Mouse (Mus musculus): ENCODE measurements around the gene Fyn.

Gene Fyn

DNA sequence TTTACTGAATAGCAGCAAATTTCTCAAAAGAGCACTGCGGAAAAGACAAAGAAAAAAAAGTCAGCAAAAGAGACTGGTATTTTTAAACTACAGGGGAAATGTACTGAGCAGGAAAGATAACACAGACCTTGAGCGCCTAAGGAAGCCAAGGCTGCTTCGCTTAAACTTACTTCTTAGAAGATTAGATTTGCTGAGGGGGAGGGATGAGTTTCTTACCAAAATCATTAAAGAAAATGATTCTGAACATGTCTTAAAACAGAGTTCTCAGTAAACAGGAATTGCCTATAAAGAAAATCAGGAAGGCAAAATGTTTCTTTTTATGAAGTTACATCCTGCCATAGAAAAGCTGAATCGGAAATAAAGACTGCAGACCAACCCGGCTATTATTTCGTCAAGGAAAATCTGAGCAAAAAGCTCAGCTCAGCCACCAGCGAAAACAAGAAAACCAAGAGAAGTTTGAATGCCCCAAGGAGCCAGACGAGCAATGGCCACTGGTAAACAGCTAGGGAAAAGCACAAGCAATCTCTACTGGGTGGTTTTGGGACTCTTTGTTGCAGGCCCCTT is at the start of gene Fyn:
TSS of gene Fyn (plus strand) at position 284 of the 564 bp plus-strand sequence.
- DNase-seq: no peak

DNA sequence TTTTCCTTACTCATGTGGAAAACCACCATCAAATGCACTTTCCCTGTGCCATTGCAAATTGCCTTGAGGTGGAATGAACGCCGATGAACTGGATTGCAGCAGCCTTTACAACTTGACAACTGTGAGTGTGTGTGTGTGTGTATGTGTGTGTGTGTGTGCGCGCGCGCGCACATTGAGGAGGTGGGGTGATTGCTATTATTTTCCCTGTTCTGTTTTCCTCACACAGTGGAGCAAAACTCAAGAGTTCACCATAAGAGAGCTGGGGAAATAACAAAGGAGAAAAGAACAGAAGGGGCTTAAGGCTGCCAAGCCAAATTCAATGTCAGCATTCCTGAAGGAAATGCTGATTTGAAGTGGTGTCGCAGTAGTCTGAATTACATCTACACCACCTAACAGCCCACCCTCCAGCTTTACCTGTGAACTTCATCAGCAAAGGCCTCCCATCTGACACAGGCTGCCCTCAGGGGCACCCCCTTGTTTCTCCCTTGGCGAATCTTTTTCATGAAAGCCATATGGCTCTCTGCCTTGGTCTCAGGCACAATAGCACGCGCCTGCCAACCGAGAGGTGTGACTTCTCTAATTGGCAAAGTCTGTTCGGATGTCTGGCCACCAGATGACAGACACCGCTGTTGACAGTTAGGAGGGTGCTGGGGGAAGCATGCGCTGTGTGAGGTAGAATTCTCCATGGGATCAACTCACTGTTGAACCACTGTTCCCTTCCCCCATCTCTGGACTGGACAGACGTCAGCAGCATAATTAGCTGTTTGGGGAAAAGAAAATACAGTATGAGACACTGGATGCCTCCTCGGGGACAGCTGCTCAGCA is 47.6 kb upstream of the Fyn start:
- peak; percentile 76 to 80 for DNase-seq

GRCm38 (mm10) chr10:39321623-39321985 is 47.1 kb upstream of the Fyn start:
- DNase-seq: no peak

DNA sequence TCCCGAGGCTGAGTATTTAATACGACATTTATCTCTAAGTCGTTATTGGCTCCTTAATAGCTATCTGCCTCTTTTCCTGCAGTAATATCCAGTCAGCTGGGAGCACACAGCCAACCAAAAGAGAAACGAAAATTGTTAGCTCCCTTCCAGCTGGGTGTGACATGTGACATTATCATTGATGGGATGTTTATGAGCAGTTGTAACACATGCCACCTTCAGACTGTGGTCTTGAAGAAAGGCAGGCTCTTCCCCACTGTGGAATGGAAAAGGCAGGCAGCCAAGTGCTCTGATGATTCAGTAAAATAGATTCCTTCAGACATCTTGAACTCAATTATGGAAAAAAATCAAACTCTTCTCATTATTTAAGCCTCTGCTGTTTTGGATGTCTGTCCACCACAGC is 46.5 kb upstream of the Fyn start:
- peak; percentile 58 to 63 for DNase-seq

GRCm38 (mm10) chr10:39324291-39324690 is 44.4 kb upstream of the Fyn start:
- no peak for DNase-seq

DNA sequence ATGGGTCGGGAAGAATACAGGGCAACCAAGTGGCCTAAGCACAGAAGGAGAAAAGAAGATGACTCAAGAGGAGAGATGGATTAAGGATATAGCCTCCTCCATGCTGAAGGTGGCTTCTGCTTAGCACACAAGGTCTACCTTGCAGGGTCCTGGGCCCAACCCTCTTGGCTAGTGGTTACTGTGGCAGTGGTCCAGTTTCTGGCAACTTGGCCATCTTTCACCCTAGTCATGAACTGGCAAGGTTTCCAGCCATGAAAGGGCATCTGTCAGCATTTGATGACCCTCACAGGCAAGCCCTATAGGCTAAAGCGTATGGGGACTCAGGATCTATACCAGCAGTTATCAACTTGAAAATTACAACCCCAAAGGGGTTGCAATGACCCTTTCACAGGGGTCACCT is 40.0 kb upstream of the Fyn start:
- DNase-seq: peak; percentile 62 to 76

DNA sequence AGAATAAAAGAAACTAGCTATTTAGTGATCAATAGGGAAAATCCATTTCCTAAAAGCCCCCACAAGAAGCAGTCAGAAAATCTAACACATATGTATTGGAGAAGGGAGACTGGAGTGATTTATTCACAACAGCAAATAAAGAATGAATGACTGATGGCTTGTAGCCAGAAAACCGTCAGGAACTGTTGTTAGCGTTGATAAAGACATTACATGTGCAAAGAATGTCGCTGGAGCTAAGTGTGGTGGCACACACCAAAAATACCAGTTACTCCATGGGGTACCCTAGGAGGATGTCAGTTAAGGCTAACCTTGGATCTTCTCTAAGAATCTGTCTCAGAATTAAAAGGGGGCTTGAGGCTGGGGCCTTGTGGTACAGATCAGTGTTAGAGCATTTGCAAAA is 34.3 kb upstream of the Fyn start:
- no peak for DNase-seq

- DNase-seq: no peak
Observed at GRCm38 (mm10) chr10:39335880-39336279, 32.8 kb upstream of the Fyn start.

GRCm38 (mm10) chr10:39339189-39339968 is 29.3 kb upstream of the Fyn start:
- no peak for DNase-seq

DNA sequence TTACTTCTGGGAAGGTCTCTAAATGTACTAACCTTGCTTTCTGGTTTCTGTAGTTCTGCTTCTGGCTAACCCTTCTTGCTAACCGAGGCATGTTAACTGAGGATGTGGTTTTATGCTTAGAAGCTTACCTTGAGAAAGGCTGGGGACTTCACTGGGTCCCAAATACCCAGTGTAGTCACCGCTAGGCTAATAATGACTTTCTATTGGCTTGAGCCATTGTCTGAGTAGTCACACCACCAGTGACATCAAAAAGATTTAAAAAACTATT is 28.8 kb upstream of the Fyn start:
- DNase-seq: no peak

GRCm38 (mm10) chr10:39343551-39343950 is 25.1 kb upstream of the Fyn start:
- no peak for DNase-seq

- DNase-seq: no peak
Observed at GRCm38 (mm10) chr10:39345921-39346320, 22.7 kb upstream of the Fyn start.

DNA sequence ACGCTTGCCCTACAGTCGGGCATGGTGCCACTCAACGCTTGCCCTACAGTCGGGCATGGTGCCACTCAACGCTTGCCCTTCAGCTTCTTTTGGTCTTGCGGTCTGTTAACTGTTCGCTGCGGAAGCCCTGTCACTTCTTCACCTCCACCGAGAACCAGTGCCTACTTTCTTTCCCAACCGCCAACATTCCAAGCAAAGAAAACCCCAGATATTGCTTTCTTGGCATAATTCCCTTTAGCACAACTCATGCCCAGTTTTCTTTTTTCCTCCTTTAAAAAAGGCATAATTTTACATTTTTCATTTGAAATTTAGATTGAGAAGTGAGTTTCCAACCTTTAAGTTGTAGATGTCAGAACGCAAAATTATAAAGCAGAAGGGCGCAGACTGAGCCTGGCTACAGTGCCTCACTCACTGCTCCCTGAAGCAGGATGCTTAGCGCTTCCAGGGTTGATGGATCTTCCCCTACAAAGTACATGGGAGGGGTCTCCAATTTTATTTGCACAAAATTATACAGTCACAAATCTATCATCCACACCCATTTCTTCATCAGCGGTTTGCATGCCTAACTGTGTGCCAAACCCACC is 18.8 kb upstream of the Fyn start:
- DNase-seq: no peak

DNA sequence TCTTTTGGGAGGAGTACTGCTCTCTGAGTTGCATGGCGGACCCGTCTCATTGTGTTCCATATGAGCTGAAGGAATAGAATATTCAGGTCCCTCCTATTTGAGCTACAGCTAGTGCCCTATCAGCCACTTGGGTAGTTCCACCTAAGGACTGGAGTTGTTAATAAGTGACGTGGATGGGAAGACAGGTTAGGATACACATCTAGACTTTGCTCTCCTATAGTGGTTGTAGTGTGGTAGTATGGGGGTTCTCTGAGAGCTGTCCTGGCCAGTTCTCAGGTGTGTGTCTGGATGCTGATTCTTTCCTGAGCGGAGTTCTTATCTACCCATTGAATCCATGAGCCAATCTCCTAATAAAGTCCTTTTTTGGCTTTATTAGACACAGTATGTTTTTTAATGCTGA is 4.5 kb upstream of the Fyn start:
- no peak for DNase-seq

DNA sequence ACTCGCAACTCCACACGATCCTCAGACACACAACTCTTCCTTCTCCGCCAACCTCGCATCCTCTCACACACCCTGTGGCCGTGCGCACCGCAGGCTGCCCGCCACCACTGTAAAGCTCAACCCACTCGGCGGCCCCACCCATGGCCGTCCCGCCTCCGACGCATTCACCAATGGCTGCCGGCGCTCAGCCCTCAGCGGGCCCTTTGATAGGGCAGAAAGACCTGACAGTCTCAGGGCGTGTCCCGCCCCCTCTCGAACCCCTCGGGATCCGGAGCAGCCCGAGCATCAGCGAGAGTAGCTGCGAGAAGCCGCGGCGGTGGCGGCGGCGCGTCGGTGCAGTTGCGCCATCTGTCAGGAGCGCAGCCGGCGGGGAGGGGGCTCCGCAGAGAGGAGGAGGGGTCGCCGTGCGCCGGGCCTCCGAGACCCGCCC is 862 bp downstream of the Fyn start:
- DNase-seq: peak; percentile 96 to 98

DNA sequence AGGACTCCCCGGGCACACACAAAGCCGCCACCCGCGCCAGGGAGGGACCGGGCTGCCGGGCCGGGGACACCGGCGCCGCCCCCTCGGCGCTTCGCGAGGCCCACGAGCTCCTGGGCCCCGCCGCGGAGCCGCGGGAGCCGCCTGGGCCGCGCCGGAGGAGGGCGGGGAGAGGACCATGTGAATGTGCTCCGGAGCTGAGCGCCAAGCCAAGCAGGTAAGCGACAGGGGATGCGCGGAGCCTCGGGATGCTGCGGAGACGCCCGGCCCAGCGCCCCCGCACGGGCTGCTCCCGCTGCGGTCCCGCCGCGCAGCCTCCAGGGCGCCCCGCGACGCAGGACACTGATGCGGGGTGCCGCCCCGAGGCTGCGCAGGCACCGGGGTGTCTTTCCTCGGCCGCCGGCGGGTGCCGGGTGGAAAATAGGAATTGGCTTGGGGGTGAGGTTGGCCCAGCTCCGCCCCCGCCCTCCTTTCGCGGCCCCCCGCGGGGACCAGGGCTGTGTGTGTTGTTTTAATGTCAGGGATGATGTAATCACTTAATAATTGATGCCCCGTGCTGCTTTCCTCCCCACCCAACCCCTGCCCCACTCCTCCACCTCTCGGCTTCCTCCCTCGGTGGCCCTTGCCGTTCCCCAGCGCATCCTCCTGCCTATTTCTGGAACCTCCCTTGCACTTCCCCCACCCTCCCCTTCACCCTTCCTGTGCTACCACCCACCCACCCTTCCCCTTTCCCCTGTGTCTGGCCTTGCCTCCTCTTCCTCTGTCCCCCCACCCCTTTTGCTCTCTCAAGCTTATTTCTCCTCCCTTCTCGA is 1.5 kb downstream of the Fyn start:
- DNase-seq: peak; percentile 81

GRCm38 (mm10) chr10:39370786-39371221 is 2.1 kb downstream of the Fyn start:
- peak in 1 of 2 experiments; percentile 50 for DNase-seq

DNA sequence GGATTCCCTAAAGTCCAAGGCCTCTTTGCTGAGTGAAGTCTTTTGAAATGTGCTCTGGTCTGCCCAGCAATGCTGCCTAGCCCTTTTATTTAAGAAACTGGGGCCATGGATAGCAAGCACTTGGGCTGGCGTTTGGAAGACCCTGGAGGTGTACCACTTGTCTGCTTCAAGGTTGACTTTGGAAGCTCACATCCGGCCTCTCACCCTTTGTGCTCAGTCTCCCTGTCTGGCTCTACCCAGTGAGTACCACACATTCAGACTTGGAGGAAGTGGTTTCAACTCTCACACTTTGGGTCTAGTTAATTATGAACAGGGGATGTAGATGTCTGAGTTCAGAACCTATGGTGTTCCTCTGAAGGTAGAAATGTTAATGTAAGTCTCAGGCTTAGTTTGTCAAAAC is 2.8 kb downstream of the Fyn start:
- DNase-seq: no peak

DNA sequence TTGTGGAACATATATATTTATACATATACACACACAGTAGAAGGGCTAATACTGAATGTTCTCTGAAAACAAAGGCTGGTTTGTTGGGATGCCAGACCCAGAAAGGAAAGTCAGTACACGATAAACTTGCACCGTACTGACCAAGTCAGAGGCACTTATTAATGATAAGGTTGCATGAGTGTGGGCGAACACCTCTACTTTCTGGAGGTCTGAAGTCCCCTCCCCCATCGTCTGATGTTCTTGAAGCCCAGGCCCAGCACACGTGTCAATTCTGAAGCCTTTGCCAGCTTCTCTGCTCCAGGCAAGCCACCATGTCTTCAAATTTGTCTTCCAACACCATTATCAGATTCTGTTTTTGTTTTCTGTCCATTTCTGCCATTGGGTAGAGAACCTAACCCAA is 3.3 kb downstream of the Fyn start:
- no peak for DNase-seq

DNA sequence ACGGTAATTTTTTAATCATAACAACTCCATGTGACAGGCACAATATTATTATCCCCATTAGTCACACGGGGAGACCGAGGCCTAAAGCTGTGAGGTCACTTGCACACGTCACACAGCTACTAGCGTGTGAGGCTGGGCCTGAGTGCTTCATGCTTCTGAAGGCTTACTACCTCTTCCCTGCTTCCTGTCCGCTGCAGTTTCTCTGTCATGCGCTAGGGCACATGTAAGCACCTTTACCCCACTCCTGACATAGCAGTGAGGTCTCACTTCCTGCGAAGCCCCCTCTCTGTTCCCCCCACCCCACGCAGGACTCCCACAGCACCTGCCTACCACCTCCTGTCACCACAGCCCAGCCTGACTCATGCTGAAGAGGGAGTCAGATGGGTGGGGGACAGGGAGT is 8.0 kb downstream of the Fyn start:
- DNase-seq: no peak

DNA sequence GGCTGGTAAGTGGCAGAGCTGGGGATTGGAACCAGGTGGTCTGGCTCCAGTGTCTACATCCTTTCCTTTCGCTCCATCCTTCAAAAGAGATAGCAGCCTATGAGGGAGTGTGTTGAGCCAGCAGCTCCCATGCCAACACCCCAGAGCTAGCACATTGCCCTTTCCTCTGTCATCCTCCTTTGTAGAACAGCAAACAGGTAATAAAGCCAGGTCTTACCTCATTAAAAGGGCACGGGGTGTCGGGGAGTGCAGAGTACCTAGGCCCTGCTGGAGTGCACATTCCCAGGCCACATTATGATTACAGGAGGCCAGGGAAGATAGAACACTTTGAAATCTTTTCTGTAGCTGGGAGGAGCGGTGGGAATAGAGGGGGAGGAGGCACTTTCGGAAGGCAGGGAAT is 8.6 kb downstream of the Fyn start:
- DNase-seq: no peak

- no peak for DNase-seq
Observed at GRCm38 (mm10) chr10:39378025-39378603, 9.5 kb downstream of the Fyn start.
